Mouse (Mus musculus) left cerebral cortex, postnatal 25 days (tissue): ENCODE data around the gene Trmu. TPM values are rescaled to one million over a fixed set of nuclear protein-coding genes. Genes with fewer than 3 reads are reported as not detected.

Source experiments
- DNase-seq, 2 experiments: peaks; one replicate each; pipeline ENCODE4 v3.0.0; 2022; ENCODE audit warnings: low spot score in 2 of 2, mixed read lengths in 1 of 2
- intact Hi-C: fragments of 180-260 bp; cut with DNase I; formaldehyde crosslinking; loops from one replicate; pipeline ENCODE4 v1.15.1; 2025
- total RNA-seq, 2 experiments: library from RNA; stranded (reverse); gene quantifications; 2 replicates each; pipeline ENCODE4 v1.2.3; 2021

Trmu gene
- total RNA-seq, 2 experiments from 2014 or later, result 25.3 to 29.3 TPM

- intact Hi-C loops, result no loop called here
- no peak for DNase-seq
Measured at GRCm38 (mm10) chr15:85892498-85893118, 13.5 kb downstream of the Trmu start.

GRCm38 (mm10) chr15:85893871-85894270, 14.8 kb downstream of the Trmu start:
- no peak for DNase-seq
- intact Hi-C loops, result no loop called here

- DNase-seq, result peak; percentile 78
- intact Hi-C loops, result loop anchor here (1.0 to 5.0 kb wide), 3 partner anchors 143 to 241 kb away; no protein-coding TSS in a partner anchor
Measured at GRCm38 (mm10) chr15:85896284-85896683, 17.2 kb downstream of the Trmu start.

- intact Hi-C loops, result loop anchor here (2.0 to 5.0 kb wide), 2 partner anchors 142 to 240 kb away; no protein-coding TSS in a partner anchor
- DNase-seq, result no peak
Measured at GRCm38 (mm10) chr15:85897113-85897512, 18.0 kb downstream of the Trmu start.

- intact Hi-C loops, result loop anchor here (5.0 kb wide), 1 partner anchor 238 kb away; no protein-coding TSS in a partner anchor
- DNase-seq, result no peak
Measured at GRCm38 (mm10) chr15:85899396-85899795, 20.3 kb downstream of the Trmu start.

- no peak for DNase-seq
- intact Hi-C loops, result no loop called here
Measured at GRCm38 (mm10) chr15:85900318-85900717, 21.2 kb downstream of the Trmu start.

GRCm38 (mm10) chr15:85900801-85901200, 21.7 kb downstream of the Trmu start:
- intact Hi-C loops, result no loop called here
- DNase-seq, result no peak

GRCm38 (mm10) chr15:85902505-85902904, 23.4 kb downstream of the Trmu start:
- intact Hi-C loops, result no loop called here
- no peak for DNase-seq

- DNase-seq, result no peak
- intact Hi-C loops, result no loop called here
Measured at GRCm38 (mm10) chr15:85903826-85904225, 24.7 kb downstream of the Trmu start.

GRCm38 (mm10) chr15:85908660-85909491, 29.8 kb downstream of the Trmu start:
- intact Hi-C loops, result no loop called here
- no peak for DNase-seq

- intact Hi-C loops, result no loop called here
- no peak for DNase-seq
Measured at GRCm38 (mm10) chr15:85909492-85909829, 30.3 kb downstream of the Trmu start.

GRCm38 (mm10) chr15:85909931-85910330, 30.8 kb downstream of the Trmu start:
- DNase-seq, result no peak
- intact Hi-C loops, result no loop called here

GRCm38 (mm10) chr15:85913605-85914004, 34.5 kb downstream of the Trmu start:
- intact Hi-C loops, result no loop called here
- peak in 1 of 2 experiments; percentile 11 for DNase-seq

GRCm38 (mm10) chr15:85919191-85919891, 40.2 kb downstream of the Trmu start:
- intact Hi-C loops, result no loop called here
- no peak for DNase-seq

- DNase-seq, result no peak
- intact Hi-C loops, result no loop called here
Measured at GRCm38 (mm10) chr15:85919892-85920248, 40.8 kb downstream of the Trmu start.

- no peak for DNase-seq
- intact Hi-C loops, result no loop called here
Measured at GRCm38 (mm10) chr15:85921855-85922254, 42.7 kb downstream of the Trmu start.

GRCm38 (mm10) chr15:85928161-85928560, 49.0 kb downstream of the Trmu start:
- DNase-seq, result no peak
- intact Hi-C loops, result no loop called here

- no peak for DNase-seq
- intact Hi-C loops, result no loop called here
Measured at GRCm38 (mm10) chr15:85935627-85936049, 56.5 kb downstream of the Trmu start.
